Mouse (Mus musculus) CH12.LX (cell line): ENCODE measurements around the gene Nacc2. TPM values are rescaled to one million over a fixed set of nuclear protein-coding genes. Genes with fewer than 3 reads are reported as not detected.

ENCODE experiments used
- DNase-seq: peaks from one replicate; pipeline ENCODE4 v3.0.0-alpha.2; 2013; ENCODE audit errors: extremely low read depth
- H3K27ac ChIP-seq: 2 replicates; pipeline ENCODE4 v1.5.1; 2012; ENCODE audit warnings: low read depth, mild to moderate bottlenecking, control low read depth, moderate library complexity; ENCODE audit not compliant: insufficient read depth
- H3K27me3 ChIP-seq: replicated peaks from 2 replicates; pipeline ENCODE3; 2012; ENCODE audit warnings: inconsistent platforms
- H3K36me3 ChIP-seq, 2 experiments: replicated peaks in 1 of 2; 2 replicates each; pipeline versions ENCODE3 to v1.6.1; 2012; ENCODE audit warnings: inconsistent platforms in 1 of 2, low read length in 1 of 2, mild to moderate bottlenecking in 1 of 2, mixed read lengths in 1 of 2, moderate library complexity in 1 of 2; ENCODE audit not compliant: control insufficient read depth in 1 of 2, insufficient read depth in 1 of 2
- H3K4me1 ChIP-seq, 2 experiments: 2 replicates each; pipeline ENCODE4 v1.6.1; 2012; ENCODE audit warnings: inconsistent platforms in 1 of 2, moderate library complexity in 1 of 2; ENCODE audit not compliant: insufficient read depth in 2 of 2, control insufficient read depth in 1 of 2
- H3K4me2 ChIP-seq: 2 replicates; pipeline ENCODE4 v1.6.1; 2012; ENCODE audit warnings: low read depth, mild to moderate bottlenecking, control low read depth; ENCODE audit not compliant: poor library complexity, insufficient read depth, severe bottlenecking
- H3K4me3 ChIP-seq, 3 experiments: fragments of 150-350 bp in 1 of 3; sonication (generic) in 1 of 3; replicated peaks in 1 of 3; 2 replicates each; pipeline versions ENCODE3 to v1.5.1; 2011 to 2012; ENCODE audit warnings: low read depth in 2 of 3, low read length in 2 of 3, mild to moderate bottlenecking in 2 of 3, moderate library complexity in 2 of 3, control low read depth in 1 of 3, improper control_type of control experiment in 1 of 3, inconsistent platforms in 1 of 3, mixed read lengths in 1 of 3; ENCODE audit not compliant: poor library complexity in 1 of 3
- H3K79me2 ChIP-seq: replicated peaks from 2 replicates; pipeline ENCODE4 v1.6.1; 2012; ENCODE audit warnings: mild to moderate bottlenecking, moderate library complexity; ENCODE audit not compliant: control insufficient read depth, poor library complexity, insufficient read depth, severe bottlenecking; ENCODE audit errors: extremely low read depth
- H3K9ac ChIP-seq: 2 replicates; pipeline ENCODE4 v1.6.1; 2012; ENCODE audit warnings: low read depth, mild to moderate bottlenecking, control low read depth, moderate library complexity; ENCODE audit not compliant: insufficient read depth
- H3K9me3 ChIP-seq: replicated peaks from 2 replicates; pipeline ENCODE3; 2012; ENCODE audit warnings: low read length, inconsistent platforms, mixed read lengths
- BHLHE40 ChIP-seq: IDR thresholded peaks from 2 replicates; pipeline ENCODE4 v1.6.1; 2011; ENCODE audit warnings: mild to moderate bottlenecking, low read depth, low read length, improper control_type of control experiment
- CHD1 ChIP-seq: IDR thresholded peaks from 2 replicates; pipeline ENCODE4 v1.6.1; 2012; ENCODE audit warnings: low read depth, low read length, improper control_type of control experiment, inconsistent platforms
- CHD2 ChIP-seq: IDR thresholded peaks from 2 replicates; pipeline ENCODE4 v1.6.1; 2011; ENCODE audit warnings: low read length, improper control_type of control experiment
- ELF1 ChIP-seq: IDR thresholded peaks from 2 replicates; pipeline ENCODE4 v1.6.1; 2014; ENCODE audit warnings: low read depth, mild to moderate bottlenecking, inconsistent platforms, low read length, improper control_type of control experiment
- EP300 ChIP-seq: IDR thresholded peaks from 2 replicates; pipeline ENCODE4 v1.6.1; 2011; ENCODE audit warnings: low read length, improper control_type of control experiment
- ETS1 ChIP-seq: conservative IDR thresholded peaks from 2 replicates; pipeline ENCODE4 v1.6.1; 2012; ENCODE audit warnings: low read depth, mild to moderate bottlenecking, inconsistent platforms, low read length, improper control_type of control experiment, moderate library complexity
- HCFC1 ChIP-seq: IDR thresholded peaks from 2 replicates; pipeline ENCODE4 v1.6.1; 2012; ENCODE audit warnings: low read depth, mild to moderate bottlenecking, inconsistent platforms, low read length, improper control_type of control experiment
- IRF4 ChIP-seq: IDR thresholded peaks from 2 replicates; pipeline ENCODE4 v1.6.1; 2014; ENCODE audit warnings: low read depth, mild to moderate bottlenecking, inconsistent platforms, low read length, improper control_type of control experiment
- JUN ChIP-seq: IDR thresholded peaks from 2 replicates; pipeline ENCODE4 v1.6.1; 2011; ENCODE audit warnings: low read depth, mild to moderate bottlenecking, low read length, improper control_type of control experiment, moderate library complexity; ENCODE audit not compliant: insufficient read depth
- JUND ChIP-seq: conservative IDR thresholded peaks from 2 replicates; pipeline ENCODE4 v1.6.1; 2011; ENCODE audit warnings: low read depth, low read length, improper control_type of control experiment
- KAT2A ChIP-seq: IDR thresholded peaks from 2 replicates; pipeline ENCODE4 v1.6.1; 2012; ENCODE audit warnings: low read length, improper control_type of control experiment, inconsistent platforms; ENCODE audit not compliant: insufficient replicate concordance
- MAFK ChIP-seq: IDR thresholded peaks from 2 replicates; pipeline ENCODE4 v1.6.1; 2011; ENCODE audit warnings: low read length, improper control_type of control experiment; ENCODE audit not compliant: insufficient replicate concordance
- MAX ChIP-seq: IDR thresholded peaks from 2 replicates; pipeline ENCODE4 v1.6.1; 2011; ENCODE audit warnings: low read length, improper control_type of control experiment
- MAZ ChIP-seq: IDR thresholded peaks from 2 replicates; pipeline ENCODE4 v1.6.1; 2012; ENCODE audit warnings: low read depth, mild to moderate bottlenecking, inconsistent platforms, low read length, improper control_type of control experiment, moderate library complexity
- MEF2A ChIP-seq: IDR thresholded peaks from 2 replicates; pipeline ENCODE4 v1.6.1; 2014; ENCODE audit warnings: low read depth, mild to moderate bottlenecking, inconsistent platforms, low read length, improper control_type of control experiment, borderline replicate concordance
- MXI1 ChIP-seq: IDR thresholded peaks from 2 replicates; pipeline ENCODE4 v1.6.1; 2011; ENCODE audit warnings: mild to moderate bottlenecking, low read depth, low read length, improper control_type of control experiment
- MYC ChIP-seq: IDR thresholded peaks from 2 replicates; pipeline ENCODE4 v1.6.1; 2011; ENCODE audit warnings: low read depth, mild to moderate bottlenecking, improper control_type of control experiment, low read length
- NELFE ChIP-seq: IDR thresholded peaks from 2 replicates; pipeline ENCODE4 v1.6.1; 2011; ENCODE audit warnings: low read depth, low read length, improper control_type of control experiment
- PAX5 ChIP-seq: IDR thresholded peaks from 2 replicates; pipeline ENCODE4 v1.6.1; 2012; ENCODE audit warnings: low read length, inconsistent platforms, mixed read lengths
- POLR2A ChIP-seq: IDR thresholded peaks from 2 replicates; pipeline ENCODE4 v1.6.1; 2011; ENCODE audit warnings: low read depth, mild to moderate bottlenecking, improper control_type of control experiment, low read length
- RCOR1 ChIP-seq: conservative IDR thresholded peaks from 2 replicates; pipeline ENCODE4 v1.6.1; 2012; ENCODE audit warnings: low read depth, mild to moderate bottlenecking, inconsistent platforms, low read length, improper control_type of control experiment
- SIN3A ChIP-seq: IDR thresholded peaks from 2 replicates; pipeline ENCODE4 v1.6.1; 2012; ENCODE audit warnings: low read length, improper control_type of control experiment, inconsistent platforms
- SMC3 ChIP-seq: IDR thresholded peaks from 2 replicates; pipeline ENCODE4 v1.6.1; 2011; ENCODE audit warnings: low read depth, low read length, improper control_type of control experiment
- TBP ChIP-seq: conservative IDR thresholded peaks from 2 replicates; pipeline ENCODE4 v1.6.1; 2011; ENCODE audit warnings: low read depth, low read length, improper control_type of control experiment
- TCF12 ChIP-seq: IDR thresholded peaks from 2 replicates; pipeline ENCODE4 v1.6.1; 2014; ENCODE audit warnings: low read depth, mild to moderate bottlenecking, inconsistent platforms, low read length, improper control_type of control experiment
- UBTF ChIP-seq: IDR thresholded peaks from 2 replicates; pipeline ENCODE4 v1.6.1; 2012; ENCODE audit warnings: low read depth, mild to moderate bottlenecking, inconsistent platforms, low read length, improper control_type of control experiment, moderate library complexity
- USF2 ChIP-seq: conservative IDR thresholded peaks from 2 replicates; pipeline ENCODE4 v1.6.1; 2011; ENCODE audit warnings: low read depth, low read length, improper control_type of control experiment
- ZKSCAN1 ChIP-seq: IDR thresholded peaks from 2 replicates; pipeline ENCODE4 v1.6.1; 2012; ENCODE audit warnings: low read depth, inconsistent platforms, low read length, improper control_type of control experiment, borderline replicate concordance
- ZNF384 ChIP-seq: IDR thresholded peaks from 2 replicates; pipeline ENCODE4 v1.6.1; 2012; ENCODE audit warnings: low read depth, low read length, improper control_type of control experiment, inconsistent platforms
- dilution Hi-C: fragments of 300-500 bp; cut with MboI; formaldehyde crosslinking; loops from 2 replicates; pipeline ENCODE4 v1.14.3; 2020; ENCODE audit warnings: low sequenced_read_pairs; ENCODE audit not compliant: extremely low pct_unique_long_range_greater_than_20kb, extremely low pct_ligation_motif_present
- in situ Hi-C: fragments of 300-500 bp; cut with MboI; formaldehyde crosslinking; loops from 3 replicates; pipeline ENCODE4 v1.14.3; 2019; ENCODE audit warnings: low sequenced_read_pairs, low pct_ligation_motif_present, low pct_unique_long_range_greater_than_20kb, mixed read lengths
- polyA plus RNA-seq: library from polyadenylated mRNA; unstranded; fragments of >175 nt; gene quantifications from 2 replicates; pipeline ENCODE4 v1.2.1, GENCODE M21; 2012; ENCODE audit warnings: low read depth; ENCODE audit not compliant: insufficient read length
- total RNA-seq, 2 experiments: library from RNA; depleted of rRNA; stranded (reverse); fragments of 300-350 nt in 1 of 2; fragments of >200 nt in 1 of 2; gene quantifications; 2 replicates each; pipeline ENCODE4 v1.2.3; 2012 to 2014

Nacc2 gene
- total RNA-seq (2012; rRNA removed), result 1.6 and 2.3 TPM in 2 replicates
- 0.59 and 0.88 TPM in 2 replicates for total RNA-seq (2014; rRNA removed)
- polyA plus RNA-seq, result 1.1 TPM in 2 replicates

GRCm38 (mm10) chr2:26123079-26123648 lies at the start of gene Nacc2:
Gene Nacc2, minus strand, starts transcription at chr2:26123220.
- H3K4me1 ChIP-seq, result peaks cover 6 to 34% of the 10 kb centered on the region in 2 experiments
- TF ChIP-seq NELFE, result no peak
- TF ChIP-seq RCOR1, result no peak
- TF ChIP-seq MYC, result no peak
- TF ChIP-seq UBTF, result no peak
- TF ChIP-seq TCF12, result no peak
- no peak for TF ChIP-seq KAT2A
- no peak for TF ChIP-seq MXI1
- TF ChIP-seq JUND, result no peak
- TF ChIP-seq IRF4, result no peak
- TF ChIP-seq ETS1, result no peak
- no peak for TF ChIP-seq MAX
- TF ChIP-seq PAX5, result no peak
- TF ChIP-seq SIN3A, result no peak
- TF ChIP-seq EP300, result no peak
- no peak for TF ChIP-seq MEF2A
- TF ChIP-seq USF2, result no peak
- no peak for TF ChIP-seq TBP
- TF ChIP-seq ELF1, result no peak
- no peak for TF ChIP-seq MAZ
- H3K79me2 ChIP-seq, result no peaks in the 10 kb centered on the region
- H3K9ac ChIP-seq, result peak within 1 kb of the TSS; percentile 25; the same call in 1 of the 2 replicates
- peaks cover 24% of the 10 kb centered on the region for H3K27me3 ChIP-seq
- DNase-seq, result no peak
- dilution Hi-C loops (no loop called here), in situ Hi-C loops (loop anchor here (5.0 kb wide), 1 partner anchor 61 kb away; no protein-coding TSS in a partner anchor)
- H3K27ac ChIP-seq, result no peak within 1 kb of the TSS
- H3K9me3 ChIP-seq, result no peaks in the 10 kb centered on the region
- H3K4me3 ChIP-seq, result peak within 1 kb of the TSS; percentile 50 to 69 (median 61)
- H3K36me3 ChIP-seq, result no peaks in the 10 kb centered on the region
- H3K4me2 ChIP-seq, result peak within 1 kb of the TSS; percentile 65

- Histone ChIP-seq H3K9me3 (no peaks in the 10 kb centered on the region), H3K4me1 (peaks cover 0 to 3% of the 10 kb centered on the region in 2 experiments; a peak in 1 of 4 replicates), H3K36me3 (no peaks in the 10 kb centered on the region), H3K4me2 (no peak overlapping the region), H3K4me3 (no peak overlapping the region)
- in situ Hi-C loops, result loop anchor here (5.0 kb wide), 1 partner anchor 50 kb away; no protein-coding TSS in a partner anchor
- TF ChIP-seq HCFC1 (no peak), SMC3 (no peak), MAZ (no peak), CHD1 (no peak), JUN (no peak), POLR2A (no peak), BHLHE40 (no peak), MXI1 (no peak), ZNF384 (no peak), IRF4 (no peak), RCOR1 (no peak), CHD2 (no peak), ZKSCAN1 (no peak), ELF1 (no peak), KAT2A (no peak), MAFK (no peak)
- TF ChIP-seq, all 38 proteins: peak for 0
- Histone ChIP-seq H3K27me3 (peaks cover 64% of the 10 kb centered on the region), H3K79me2 (no peaks in the 10 kb centered on the region), H3K9ac (no peak overlapping the region), H3K27ac (no peak overlapping the region)
- dilution Hi-C loops, result no loop called here
- no peak for DNase-seq
Observed at GRCm38 (mm10) chr2:26172166-26172565, 49.1 kb upstream of the Nacc2 start.
